Mouse (Mus musculus) cerebellum, adult 8-10 months (tissue): ENCODE results near the gene Ppp2r1b.
A peak's percentile ranks its signal among the peaks of the same experiment; 100 is the strongest.
"Not testable (repeated sequence)": the region's sequence is repeated elsewhere in the genome, so short reads cannot be mapped to it uniquely, and the experiment has no call there.

ENCODE experiments used
- DNase-seq: peaks from one replicate; pipeline ENCODE4 v3.0.0; 2022

Gene Ppp2r1b

DNA sequence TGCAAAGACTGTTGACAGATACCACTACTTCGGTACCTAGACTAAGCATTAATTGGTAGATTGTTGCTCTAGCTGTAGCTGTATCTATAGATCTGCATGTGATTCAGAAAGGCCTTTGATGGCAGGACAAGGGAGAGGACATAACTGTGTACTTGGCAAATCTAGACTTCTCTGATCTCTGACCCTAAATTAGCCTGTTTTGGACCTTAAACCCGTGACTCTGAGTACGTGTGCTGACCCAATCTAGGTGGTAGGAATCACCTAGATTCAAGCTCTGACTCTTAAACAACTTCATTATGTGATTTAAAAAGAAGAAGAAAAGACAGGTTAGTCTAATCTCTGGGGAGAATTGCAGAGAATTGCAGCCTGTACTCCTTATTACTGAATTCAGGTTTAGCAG lies at the start of gene Ppp2r1b:
Gene Ppp2r1b (plus strand): TSS at position 221 of the 400 bp plus-strand sequence.
- DNase-seq = no peak

DNA sequence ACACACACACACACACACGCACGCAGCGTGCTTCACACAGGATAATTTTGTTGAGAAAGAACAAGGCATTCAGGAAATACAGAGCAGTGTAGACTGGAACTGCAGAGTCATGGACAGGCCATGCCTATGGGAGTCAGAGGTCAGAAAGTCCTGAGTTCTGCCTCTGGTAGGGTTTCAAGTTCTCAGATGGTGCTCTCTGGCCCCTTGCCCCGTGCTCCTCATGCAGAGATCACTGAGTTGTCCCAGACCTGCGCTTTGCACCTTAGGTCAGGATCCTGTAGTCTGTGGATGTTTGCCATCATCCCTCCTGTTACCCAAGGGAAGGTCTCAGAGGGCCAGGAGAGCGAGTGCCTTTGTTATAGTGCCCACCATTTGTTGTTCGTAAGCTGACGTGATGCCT lies 48.3 kb upstream of the Ppp2r1b start:
- DNase-seq = no peak

DNA sequence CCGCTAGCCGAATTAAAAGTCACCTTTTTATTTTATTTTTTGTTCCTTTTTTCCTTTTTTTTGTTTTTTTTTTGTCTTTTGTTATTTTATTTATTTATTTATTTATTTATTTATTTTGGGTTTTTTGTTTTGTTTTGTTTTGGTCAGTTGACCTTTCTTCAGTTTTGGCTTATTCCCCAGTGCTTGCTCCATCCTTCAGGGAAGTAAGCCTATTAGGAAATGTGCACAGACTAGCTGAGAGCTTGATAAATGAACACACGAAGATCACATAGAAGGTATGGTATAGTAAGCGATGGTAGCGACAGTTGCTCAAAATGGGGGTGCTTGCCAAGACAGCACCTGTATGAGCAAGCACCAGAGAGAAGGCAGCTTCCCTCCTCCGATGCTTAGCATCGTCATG lies 47.5 kb upstream of the Ppp2r1b start:
- no peak for DNase-seq

DNA sequence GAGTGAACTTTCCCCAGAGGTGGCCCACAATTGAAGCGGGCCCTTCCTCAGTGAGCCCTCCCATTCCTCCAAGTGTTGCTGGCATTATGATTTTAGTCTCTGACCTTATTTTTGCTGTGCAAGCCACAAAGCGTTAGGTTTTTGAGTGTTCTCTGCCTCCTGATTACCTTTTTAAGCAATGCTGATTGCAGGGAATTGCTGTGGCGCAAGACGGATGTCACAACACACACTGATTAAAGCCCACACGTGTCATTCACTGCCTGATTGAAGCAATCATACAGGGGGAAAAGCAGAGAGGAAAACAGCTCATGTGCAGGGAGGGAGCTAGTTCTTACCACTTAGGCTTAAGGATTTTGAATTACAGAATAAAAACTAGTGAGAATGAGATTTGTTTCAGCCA lies 46.7 kb upstream of the Ppp2r1b start:
- no peak for DNase-seq

DNA sequence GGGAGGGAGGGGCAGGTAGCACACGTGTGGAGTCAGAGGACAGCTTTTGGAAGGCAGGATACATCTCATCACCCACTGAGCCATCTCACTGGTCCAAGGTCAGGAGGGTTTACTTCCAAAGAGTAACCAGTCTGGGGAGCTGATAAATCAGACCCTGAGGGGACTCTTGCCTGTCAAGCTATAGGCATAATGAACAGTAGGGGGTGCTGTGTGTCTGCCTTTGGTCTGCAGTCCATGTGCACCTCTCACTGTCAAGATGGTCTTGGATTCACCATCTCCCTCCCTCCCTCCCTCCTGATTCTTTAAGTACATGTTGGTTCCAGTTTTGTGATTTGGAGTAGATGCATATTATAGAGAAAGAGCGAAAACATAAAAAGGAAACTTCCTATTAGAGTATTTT lies 44.1 kb upstream of the Ppp2r1b start:
- DNase-seq = peak; percentile 20

DNA sequence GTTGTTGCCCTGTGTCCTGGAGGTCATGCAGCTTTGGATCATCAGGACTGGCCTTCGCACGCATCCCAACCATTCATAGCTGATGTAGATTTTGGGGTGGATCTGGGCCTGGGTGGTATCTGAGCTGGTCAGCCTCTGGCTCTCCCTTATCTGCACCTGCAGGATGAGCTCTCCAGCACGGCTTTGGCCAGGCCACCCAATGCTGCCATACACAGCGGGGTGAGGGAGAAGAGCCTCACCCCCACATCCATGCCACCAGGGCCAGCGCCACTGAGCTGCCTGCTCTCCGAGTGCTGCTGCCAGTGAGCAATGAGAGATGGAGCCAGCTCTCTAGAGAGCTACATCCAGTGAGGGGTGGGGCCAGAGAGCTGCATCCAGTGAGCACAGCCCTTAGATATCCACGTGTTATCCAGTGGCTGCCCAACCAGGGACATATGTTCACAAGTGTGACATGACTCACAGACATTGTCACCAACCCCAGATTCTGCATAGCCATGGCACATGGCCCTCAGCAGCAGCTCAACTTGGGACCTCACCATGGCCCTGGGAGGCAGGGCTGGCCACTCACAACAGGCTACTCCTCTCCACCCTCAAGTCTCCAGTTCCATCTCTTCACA lies 41.9 kb upstream of the Ppp2r1b start:
- DNase-seq = no peak

DNA sequence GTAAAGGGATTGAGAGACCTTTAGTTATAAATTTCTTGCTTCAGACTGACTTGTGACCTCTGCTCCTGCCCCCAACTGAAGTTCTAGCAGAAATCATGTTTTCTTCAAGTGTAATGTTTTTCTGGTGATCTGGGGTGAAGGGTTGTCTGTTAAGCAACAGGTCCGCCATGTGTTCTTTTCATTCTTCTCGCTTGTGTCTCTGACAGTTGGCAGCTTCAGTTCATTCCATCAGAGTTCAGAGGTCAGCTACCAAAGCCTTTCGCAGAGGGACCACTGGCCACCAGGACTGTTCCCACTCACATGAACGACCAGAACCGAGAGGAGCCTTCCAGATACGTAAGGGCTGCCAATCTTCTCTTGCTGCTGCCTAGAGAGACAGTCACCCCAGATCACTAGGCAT lies 36.6 kb upstream of the Ppp2r1b start:
- DNase-seq = no peak

DNA sequence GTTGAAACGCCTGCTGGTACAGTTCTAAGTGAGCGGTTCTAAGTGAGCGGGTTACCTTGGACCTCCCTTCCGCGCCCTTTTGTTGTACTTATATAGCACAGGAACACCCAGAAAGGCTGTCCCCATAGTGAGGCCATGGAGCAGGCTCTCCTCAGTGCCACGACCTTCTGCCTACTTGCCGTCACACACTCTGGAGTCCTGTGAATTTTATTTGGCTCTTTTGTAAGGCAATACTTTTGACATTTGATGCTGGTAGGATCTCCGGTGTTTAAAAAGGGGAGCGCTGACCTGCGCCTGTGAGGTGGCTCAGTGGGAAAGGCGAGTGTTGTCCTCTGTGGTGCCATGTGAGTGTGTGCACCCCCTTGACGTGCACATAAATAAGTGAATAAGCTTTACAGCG lies 36.0 kb upstream of the Ppp2r1b start:
- DNase-seq = no peak

DNA sequence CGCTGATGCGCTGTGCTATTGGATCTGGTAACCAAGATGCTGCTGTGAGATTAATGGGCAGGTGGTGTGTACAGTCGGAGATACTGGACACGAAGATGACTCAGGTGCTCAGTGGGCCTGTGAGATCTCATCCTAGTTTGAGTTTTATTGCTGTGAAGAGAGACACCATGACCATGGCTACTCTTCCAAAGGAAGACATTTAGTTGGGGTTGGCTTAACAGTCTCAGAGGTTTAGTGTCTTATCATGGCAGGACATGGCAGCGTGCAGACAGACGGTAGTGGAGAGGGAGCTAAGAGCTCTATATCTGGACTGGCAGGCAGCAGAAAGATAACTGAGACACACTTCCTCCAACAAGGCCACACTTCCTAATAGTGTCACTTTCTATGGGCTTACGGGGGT lies 33.9 kb upstream of the Ppp2r1b start:
- DNase-seq = no peak

DNA sequence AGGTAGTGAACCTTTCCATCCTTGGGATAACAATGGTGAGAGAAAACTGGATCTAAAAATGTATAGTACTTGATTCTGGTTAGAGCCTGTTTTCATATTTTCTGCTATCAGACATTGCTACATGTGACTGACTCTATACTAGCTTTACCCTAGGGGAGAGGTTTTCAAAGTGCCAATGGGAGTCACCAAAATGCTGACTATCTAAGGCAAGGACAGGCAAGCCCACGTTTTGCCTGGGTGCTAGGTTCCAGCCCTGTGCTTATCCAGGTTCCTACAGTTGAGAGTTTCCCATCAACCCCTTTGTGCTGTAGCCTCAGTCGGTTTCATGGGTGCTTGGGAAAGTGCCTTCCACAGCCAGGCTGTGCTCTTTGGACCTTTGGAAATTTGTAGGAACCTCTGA lies 33.4 kb upstream of the Ppp2r1b start:
- DNase-seq = no peak

DNA sequence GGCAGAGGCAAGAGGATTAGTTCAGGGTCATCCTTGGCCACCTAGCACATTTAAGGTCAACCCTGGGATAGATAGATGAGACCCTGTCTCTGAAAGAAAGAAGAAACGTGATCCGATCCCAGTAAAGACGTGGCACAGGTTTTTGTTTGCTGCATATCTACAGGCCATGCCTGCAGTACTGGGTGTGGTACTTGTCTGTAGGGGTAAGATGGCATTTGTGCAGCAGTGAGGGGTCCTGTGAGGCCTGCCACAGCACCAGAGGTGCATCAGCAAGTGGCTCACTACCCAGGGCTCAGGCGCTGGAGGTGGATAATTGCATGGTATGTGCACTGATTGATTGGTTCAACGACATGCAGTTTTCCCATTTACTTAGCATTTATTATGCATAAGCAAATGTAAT lies 31.3 kb upstream of the Ppp2r1b start:
- no peak for DNase-seq

DNA sequence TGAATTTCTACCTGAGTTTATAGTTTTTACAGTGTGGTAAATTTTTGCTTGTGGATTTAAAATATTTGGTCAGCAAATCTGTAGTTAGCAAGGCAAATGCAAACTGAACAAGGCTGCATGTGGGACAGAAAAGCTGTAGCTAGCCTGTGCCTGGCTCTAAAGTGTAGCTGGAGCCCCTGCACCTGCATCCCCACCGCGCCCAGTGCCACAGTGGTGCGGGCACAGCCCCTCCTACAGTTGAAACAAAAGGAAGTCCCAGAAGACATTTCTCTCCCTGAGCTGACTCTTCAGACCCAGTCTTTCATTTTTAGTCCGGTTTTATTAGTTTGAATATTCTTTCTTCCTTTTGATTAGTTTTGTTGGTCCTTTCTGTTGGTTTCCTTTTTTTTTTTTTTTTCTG lies 29.4 kb upstream of the Ppp2r1b start:
- DNase-seq = no peak

DNA sequence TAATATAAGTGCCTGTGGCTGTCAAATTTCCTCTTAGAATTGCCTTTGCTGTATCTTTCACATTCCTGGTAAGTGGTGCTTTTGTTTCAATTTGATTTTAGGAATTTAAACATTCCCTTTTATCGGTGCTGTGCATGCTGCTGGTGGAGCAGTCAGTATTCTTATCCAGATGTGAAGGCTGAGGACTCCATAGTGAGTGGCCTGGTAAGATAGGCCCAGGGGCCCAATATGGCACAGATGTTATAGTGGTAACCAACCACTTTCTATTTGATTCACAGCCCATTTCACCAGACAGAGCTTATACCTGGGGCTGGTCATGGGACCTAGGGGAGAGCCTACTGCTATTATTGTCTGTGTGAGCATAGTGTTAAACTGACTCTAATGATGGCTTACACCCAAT lies 28.6 kb upstream of the Ppp2r1b start:
- no peak for DNase-seq

DNA sequence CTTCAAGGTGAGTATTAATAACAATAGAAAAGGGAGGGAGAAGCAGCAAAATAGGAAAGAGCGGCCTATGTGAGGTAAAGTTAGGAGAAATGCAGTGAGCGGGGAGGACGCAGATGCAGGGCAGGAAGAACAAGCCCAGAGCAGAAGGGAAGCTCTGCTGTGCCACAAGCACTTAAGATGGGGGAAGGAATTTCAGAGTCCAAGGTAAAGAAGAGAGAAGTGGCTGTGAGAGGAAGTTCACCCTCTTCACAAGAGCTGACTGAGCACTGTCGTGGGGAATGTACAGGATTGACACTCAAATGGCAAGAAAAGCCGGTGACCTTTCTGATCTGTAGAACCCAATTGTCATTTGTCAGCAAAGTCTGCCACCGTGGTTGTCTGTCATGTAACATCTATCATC lies 27.1 kb upstream of the Ppp2r1b start:
- no peak for DNase-seq

DNA sequence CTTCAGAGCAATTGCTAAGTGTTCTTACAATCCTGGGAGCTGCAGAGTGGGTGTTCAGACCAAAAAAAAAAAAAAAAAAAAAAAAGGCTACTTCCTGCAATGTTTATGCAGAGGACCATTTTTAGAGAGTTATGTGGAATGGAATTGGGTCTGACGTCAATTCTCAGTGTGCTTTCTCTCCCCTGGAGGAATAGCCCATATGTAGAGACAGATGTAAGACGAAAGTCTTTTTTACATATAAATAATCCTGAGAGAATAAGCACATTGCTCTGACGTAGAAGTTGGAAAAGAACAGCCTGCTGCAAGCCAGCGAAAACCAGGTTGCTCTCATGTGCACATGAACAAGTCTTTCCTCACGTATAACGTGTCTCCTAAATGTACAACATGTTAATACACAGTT lies 25.4 kb upstream of the Ppp2r1b start:
- no peak for DNase-seq

DNA sequence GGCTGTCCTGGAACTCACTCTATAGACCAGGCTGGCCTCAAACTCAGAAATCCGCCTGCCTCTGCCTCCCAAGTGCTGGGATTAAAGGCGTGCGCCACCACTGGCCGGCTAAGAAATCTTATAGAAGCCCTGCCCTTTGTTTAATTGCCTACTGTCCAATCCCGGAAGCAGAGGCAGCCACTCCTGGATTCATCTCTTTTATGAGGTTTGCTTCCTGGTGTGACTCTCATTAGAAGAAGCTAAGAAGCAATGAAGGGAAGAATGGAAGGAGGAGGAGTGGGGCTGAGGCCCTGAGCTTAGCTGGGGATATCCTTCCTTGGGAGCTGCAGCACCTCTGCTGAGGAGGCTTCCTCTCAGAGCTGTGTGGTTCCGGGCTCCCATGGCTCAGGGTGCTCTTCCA lies 23.4 kb upstream of the Ppp2r1b start:
- no peak for DNase-seq

DNA sequence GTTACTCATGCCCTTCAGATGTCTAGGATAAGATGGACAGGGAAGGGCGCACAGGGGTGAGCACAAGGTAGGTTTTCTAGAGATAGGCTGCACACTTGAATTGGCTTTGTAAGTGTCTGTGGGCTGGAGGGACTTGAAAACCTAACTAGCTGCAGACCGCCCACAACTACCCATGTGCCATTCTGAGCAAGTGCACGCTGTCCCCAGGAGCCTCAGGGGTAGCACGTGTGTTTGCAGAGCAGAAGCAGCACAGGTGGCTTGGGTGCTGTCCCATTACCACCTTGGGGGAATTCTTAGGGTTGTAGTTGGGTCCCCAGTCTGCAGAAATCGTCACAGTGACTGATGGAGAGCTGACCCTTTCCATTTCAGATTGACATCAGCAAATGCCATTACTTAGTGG lies 22.9 kb upstream of the Ppp2r1b start:
- no peak for DNase-seq

DNA sequence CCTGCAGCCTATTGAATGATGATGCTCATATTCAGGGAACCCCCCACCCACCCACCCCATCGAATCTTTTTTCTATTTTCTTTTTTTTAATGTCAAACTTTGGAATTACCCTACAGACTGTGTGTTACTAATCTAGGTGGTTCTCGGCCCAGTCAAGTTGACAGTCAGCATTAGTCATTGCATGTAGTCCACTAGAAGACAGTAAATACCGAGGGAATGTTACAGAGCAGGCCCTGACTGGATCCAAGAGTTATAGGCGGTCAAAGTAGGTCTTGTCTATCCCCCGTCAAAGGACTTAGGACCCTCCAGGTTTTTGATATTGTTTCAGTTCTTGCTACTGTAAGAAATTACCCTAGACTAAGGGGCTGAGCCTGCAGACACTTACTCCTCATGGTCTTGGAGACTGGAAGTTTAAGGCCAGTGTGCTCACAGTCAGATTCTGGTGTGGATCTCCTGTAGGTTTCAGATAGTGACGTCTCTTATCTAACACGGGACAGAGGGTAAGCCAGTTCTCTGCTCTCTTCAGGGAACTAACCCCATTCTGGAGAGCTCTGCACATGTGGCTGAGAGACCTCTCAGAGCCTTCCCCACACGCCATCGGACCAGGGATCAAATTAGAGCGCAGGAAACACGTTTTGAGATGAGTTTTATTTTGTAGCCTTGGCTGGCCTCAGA lies 21.2 kb upstream of the Ppp2r1b start:
- no peak for DNase-seq

DNA sequence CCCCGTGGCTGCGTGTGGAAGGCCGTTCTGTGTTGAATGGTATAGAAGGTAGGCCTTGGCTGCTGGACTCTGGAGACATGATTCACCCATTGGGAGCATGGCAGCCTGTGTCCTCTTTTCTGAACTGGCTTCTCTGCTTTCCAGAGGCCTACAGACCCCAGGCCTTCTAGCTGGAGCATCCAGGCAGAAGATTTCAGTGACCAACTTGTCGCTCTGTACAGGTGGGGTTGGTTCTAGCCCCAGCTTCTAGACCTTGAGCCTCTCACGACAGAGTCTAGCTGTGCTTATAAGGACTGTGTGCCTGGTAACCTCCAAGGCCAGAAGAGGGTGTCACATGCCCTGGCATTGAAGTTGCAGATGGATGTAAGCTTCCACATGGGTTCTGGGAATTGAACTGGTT lies 13.6 kb upstream of the Ppp2r1b start:
- DNase-seq = no peak

DNA sequence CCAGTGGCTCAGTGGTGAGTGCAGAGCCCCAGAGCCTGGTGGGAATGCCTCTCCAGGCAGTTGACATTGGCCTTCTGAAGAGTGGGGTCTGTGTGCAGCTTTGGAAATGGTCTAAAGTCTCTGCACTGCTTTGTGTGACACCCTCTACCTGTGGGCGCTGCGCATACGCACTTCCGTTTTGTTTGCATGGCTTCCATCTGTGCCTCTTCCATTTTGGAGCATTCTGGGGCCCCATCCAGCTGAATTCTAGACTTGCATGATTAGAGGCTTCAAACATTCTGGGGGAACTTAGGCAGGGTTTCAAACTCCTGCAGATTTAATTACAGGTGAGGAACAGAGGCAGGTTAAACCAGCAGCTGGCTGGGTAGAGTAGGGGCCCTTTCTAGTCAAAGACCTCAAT lies 12.9 kb upstream of the Ppp2r1b start:
- DNase-seq = no peak

DNA sequence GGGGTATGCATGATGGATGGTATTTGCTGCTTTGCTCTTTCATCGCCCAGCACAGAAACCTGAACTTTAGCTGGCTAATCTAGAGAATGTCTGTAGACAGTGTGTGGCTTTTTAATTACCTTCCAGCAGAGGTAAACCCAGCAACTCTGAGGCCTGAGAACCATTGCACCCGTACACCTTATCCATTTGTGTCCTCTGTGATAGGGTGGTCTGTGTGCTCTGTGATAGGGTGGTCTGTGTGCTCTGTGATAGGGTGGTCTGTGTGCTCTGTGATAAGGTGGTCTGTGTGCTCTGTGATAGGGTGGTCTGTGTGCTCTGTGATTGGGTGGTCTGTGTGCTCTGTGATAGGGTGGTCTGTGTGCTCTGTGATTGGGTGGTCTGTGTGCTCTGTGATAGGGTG lies 12.5 kb upstream of the Ppp2r1b start:
- not testable (repeated sequence) for DNase-seq

DNA sequence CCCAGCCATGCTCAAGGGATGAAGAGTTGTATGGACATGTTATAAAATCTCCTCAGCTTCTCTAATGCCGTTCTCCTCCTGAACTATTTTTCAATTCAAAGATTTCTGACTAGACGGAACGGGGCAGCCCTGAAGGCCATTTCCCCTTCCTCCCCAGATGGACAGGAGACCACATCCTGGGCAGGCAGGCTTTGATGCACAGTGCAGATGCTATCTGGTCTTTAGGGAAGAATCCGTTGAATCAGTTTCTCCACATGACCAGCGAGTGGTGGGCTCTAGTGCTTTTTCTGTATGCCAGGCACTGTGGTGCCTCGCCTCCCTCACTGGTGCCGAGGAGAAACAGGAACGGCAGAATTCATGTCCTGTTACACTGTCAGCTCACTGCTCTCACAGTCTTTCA lies 11.3 kb upstream of the Ppp2r1b start:
- DNase-seq = no peak

DNA sequence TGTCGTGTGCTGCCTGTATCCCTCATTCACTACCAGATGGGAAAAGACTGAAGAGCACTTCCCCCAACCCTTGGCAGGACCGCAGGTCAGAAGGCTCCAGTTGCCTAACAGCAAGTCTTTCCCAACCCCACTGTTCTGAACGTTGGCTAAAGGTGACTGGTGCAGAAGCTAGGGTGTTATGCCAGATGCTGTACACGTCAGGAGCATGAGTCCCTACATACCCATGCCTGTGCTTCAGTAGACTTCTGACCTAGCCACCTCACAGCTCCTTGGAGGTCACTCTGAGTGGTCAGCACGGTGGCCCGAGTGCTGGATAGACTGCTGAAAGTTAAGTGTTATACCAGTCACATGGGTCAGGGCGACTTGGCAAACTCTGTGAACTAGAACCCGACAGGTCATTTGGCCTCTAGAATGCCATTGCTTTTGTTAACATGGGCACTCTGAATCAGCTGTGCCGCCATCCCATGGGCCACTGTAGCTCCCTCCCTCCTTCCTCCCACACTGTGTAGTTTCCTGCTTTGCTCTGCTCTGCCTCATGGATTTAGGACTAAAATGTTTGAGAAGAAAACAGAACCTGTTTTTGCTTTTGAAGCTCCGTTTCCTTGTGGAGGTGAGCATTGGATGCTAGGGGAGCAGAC lies 9.9 kb upstream of the Ppp2r1b start:
- DNase-seq = no peak

DNA sequence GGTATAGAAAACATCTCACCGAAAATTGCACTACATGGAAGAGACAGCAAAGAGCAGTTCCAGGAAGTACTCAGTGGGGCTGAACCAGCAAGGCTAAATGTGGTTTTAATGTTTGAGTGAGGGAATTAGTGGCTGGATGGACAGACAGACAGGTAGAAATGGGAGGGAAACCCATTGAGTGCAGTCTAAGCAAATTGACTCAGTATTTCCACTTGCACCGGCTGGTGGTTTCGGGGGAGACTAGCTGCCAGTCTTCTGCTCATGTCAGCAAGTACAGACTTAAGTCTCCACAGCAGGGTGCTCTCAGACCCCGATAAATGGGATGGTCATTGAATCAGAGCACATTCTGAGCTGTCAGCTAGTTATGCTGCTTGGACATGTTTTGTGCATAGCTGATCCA lies 9.0 kb upstream of the Ppp2r1b start:
- no peak for DNase-seq
